Mouse (Mus musculus): ENCODE measurements around the gene Arap1. TPM values are rescaled to one million over a fixed set of nuclear protein-coding genes. Genes with fewer than 3 reads are reported as not detected.

Gene Arap1
- total and polyA plus RNA-seq, 2 experiments from 2014 or later = 9.2 to 44.0 TPM

- H3K9ac ChIP-seq (replicated peaks; ENCODE audit: low read length) = no peak within 1 kb of the TSS
- 60% methylated on average over 3 of the region's 3 CpGs for WGBS
- ATAC-seq (no peak), DNase-seq (ENCODE audit: low spot score) (no peak)
- H3K4me3 ChIP-seq (ENCODE audit: low read length) = no peak within 1 kb of the TSS
- no peak within 1 kb of the TSS for H3K27ac ChIP-seq
- H3K27me3 ChIP-seq (ENCODE audit: insufficient read depth, low read length) = no peaks in the 10 kb centered on the region
- no peak within 1 kb of the TSS for H3K4me2 ChIP-seq (ENCODE audit: low read depth, low read length)
- TF ChIP-seq CTCF (IDR thresholded peaks at IDR 0.05; ENCODE audit: low read depth) = no peak
- H3K4me1 ChIP-seq (ENCODE audit: insufficient read depth, low read length) = peaks cover 7% of the 10 kb centered on the region
- no peaks in the 10 kb centered on the region for H3K9me3 ChIP-seq (ENCODE audit: low read length)
- H3K36me3 ChIP-seq (ENCODE audit: insufficient read depth, low read length) = no peaks in the 10 kb centered on the region
Measured at GRCm38 (mm10) chr7:101317014-101317413, 30.9 kb upstream of the Arap1 start, which contains the start of gene Stard10. Gene Stard10 (plus strand): TSS chr7:101317086.

GRCm38 (mm10) chr7:101318848-101319247 is 29.0 kb upstream of the Arap1 start:
- H3K27ac ChIP-seq = no peak overlapping the region
- no peak for TF ChIP-seq CTCF (IDR thresholded peaks at IDR 0.05; ENCODE audit: low read depth)
- no peaks in the 10 kb centered on the region for H3K27me3 ChIP-seq (ENCODE audit: insufficient read depth, low read length)
- WGBS = 69% methylated on average over 4 of the region's 4 CpGs
- H3K9ac ChIP-seq (replicated peaks; ENCODE audit: low read length) = no peak overlapping the region
- DNase-seq (ENCODE audit: low spot score) (no peak), ATAC-seq (no peak)
- peaks cover 13% of the 10 kb centered on the region for H3K4me1 ChIP-seq (ENCODE audit: insufficient read depth, low read length)
- H3K36me3 ChIP-seq (ENCODE audit: insufficient read depth, low read length) = no peaks in the 10 kb centered on the region
- no peak overlapping the region for H3K4me2 ChIP-seq (ENCODE audit: low read depth, low read length)
- no peaks in the 10 kb centered on the region for H3K9me3 ChIP-seq (ENCODE audit: low read length)
- no peak overlapping the region for H3K4me3 ChIP-seq (ENCODE audit: low read length)

GRCm38 (mm10) chr7:101319796-101320195 is 28.1 kb upstream of the Arap1 start:
- 89% methylated on average over 1 of the region's 1 CpGs for WGBS
- Histone ChIP-seq H3K27me3 (ENCODE audit: insufficient read depth, low read length) (no peaks in the 10 kb centered on the region), H3K27ac (no peak overlapping the region), H3K9me3 (ENCODE audit: low read length) (no peaks in the 10 kb centered on the region), H3K4me2 (ENCODE audit: low read depth, low read length) (no peak overlapping the region), H3K9ac (replicated peaks; ENCODE audit: low read length) (no peak overlapping the region), H3K4me1 (ENCODE audit: insufficient read depth, low read length) (peaks cover 13% of the 10 kb centered on the region), H3K36me3 (ENCODE audit: insufficient read depth, low read length) (no peaks in the 10 kb centered on the region), H3K4me3 (ENCODE audit: low read length) (no peak overlapping the region)
- no peak for ATAC-seq
- TF ChIP-seq CTCF (IDR thresholded peaks at IDR 0.05; ENCODE audit: low read depth) = no peak
- DNase-seq (ENCODE audit: low spot score) = no peak

DNA sequence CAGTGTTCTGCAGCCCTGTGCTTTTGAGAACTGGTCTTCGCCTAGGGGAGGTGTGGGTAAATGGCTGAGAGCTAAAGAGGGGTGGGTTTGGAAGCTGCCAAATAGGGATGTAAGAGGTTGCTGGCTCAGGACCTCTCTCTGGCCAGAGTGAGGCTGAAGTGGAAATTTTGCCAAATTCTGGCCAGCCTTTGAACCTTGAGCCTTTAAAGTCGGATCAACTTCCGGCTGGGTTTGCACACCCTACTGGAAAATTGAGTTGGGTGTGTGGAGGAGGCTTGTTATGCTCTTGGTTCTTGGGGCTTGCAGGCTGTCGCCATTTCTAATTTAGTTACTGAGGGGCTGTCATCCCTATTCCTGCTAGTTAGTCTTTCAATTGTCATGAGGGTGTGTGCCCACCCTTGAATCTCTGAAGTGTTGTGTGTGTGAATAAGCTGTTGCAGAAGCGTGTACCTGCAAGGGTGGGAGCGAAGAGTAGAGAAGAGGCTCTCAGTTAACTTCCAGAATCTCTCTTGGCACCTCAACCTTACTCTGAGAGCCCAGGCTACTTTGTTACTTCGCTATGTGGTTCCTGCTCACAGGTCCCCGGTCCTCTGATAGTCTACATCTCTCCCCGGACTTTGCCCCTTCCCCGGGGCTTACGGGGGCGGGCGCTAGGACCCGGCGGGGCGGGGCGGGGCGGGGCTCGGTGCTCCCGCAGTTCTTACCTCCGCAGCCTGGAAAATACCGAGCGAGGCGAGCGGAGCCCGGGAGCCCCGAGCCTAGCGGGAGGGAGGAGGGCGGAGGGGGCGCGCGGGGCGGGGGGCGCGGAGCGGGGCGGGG is 27.3 kb upstream of the Arap1 start:
- peak overlapping the region; percentile 94 for H3K4me2 ChIP-seq (ENCODE audit: low read depth, low read length)
- ATAC-seq (peak; percentile 65), DNase-seq (ENCODE audit: low spot score) (peak; percentile 68)
- no peak for TF ChIP-seq CTCF (IDR thresholded peaks at IDR 0.05; ENCODE audit: low read depth)
- H3K27ac ChIP-seq = 0 out of 2 replicates have a peak overlapping the region, but pooled peaks have one; percentile 5
- H3K4me1 ChIP-seq (ENCODE audit: insufficient read depth, low read length) = peaks cover 13% of the 10 kb centered on the region
- H3K4me3 ChIP-seq (ENCODE audit: low read length) = peak overlapping the region; percentile 69
- WGBS = 5% methylated on average over 28 of the region's 37 CpGs
- no peaks in the 10 kb centered on the region for H3K36me3 ChIP-seq (ENCODE audit: insufficient read depth, low read length)
- no peaks in the 10 kb centered on the region for H3K9me3 ChIP-seq (ENCODE audit: low read length)
- no peaks in the 10 kb centered on the region for H3K27me3 ChIP-seq (ENCODE audit: insufficient read depth, low read length)
- H3K9ac ChIP-seq (replicated peaks; ENCODE audit: low read length) = peak overlapping the region; percentile 75

GRCm38 (mm10) chr7:101321218-101321827 is 26.5 kb upstream of the Arap1 start:
- Histone ChIP-seq H3K27me3 (ENCODE audit: insufficient read depth, low read length) (no peaks in the 10 kb centered on the region), H3K9me3 (ENCODE audit: low read length) (no peaks in the 10 kb centered on the region), H3K36me3 (ENCODE audit: insufficient read depth, low read length) (no peaks in the 10 kb centered on the region), H3K4me3 (ENCODE audit: low read length) (peak overlapping the region; percentile 69), H3K27ac (0 out of 2 replicates have a peak overlapping the region, but pooled peaks have one; percentile 5), H3K4me2 (ENCODE audit: low read depth, low read length) (peak overlapping the region; percentile 94), H3K9ac (replicated peaks; ENCODE audit: low read length) (peak overlapping the region; percentile 75), H3K4me1 (ENCODE audit: insufficient read depth, low read length) (peaks cover 13% of the 10 kb centered on the region)
- no peak for TF ChIP-seq CTCF (IDR thresholded peaks at IDR 0.05; ENCODE audit: low read depth)
- 2% methylated on average over 41 of the region's 61 CpGs for WGBS
- peak; percentile 31 for DNase-seq (ENCODE audit: low spot score)
- ATAC-seq = peak; percentile 47

GRCm38 (mm10) chr7:101323141-101323594 is 24.7 kb upstream of the Arap1 start:
- TF ChIP-seq CTCF (IDR thresholded peaks at IDR 0.05; ENCODE audit: low read depth) = peak; percentile 21; the same call in 1 of the 2 replicates
- ATAC-seq = 0 out of 2 replicates have a peak, but pooled peaks have one; percentile 6

More at GRCm38 (mm10) chr7:101323141-101323594, 24.7 kb upstream of the Arap1 start:
- DNase-seq (ENCODE audit: low spot score) = peak; percentile 4
- Histone ChIP-seq H3K9ac (replicated peaks; ENCODE audit: low read length) (no peak overlapping the region), H3K27ac (no peak overlapping the region), H3K27me3 (ENCODE audit: insufficient read depth, low read length) (no peaks in the 10 kb centered on the region), H3K9me3 (ENCODE audit: low read length) (no peaks in the 10 kb centered on the region), H3K4me1 (ENCODE audit: insufficient read depth, low read length) (peaks cover 15% of the 10 kb centered on the region), H3K4me2 (ENCODE audit: low read depth, low read length) (peak overlapping the region; percentile 94; the same call in 1 of the 2 replicates), H3K4me3 (ENCODE audit: low read length) (no peak overlapping the region), H3K36me3 (ENCODE audit: insufficient read depth, low read length) (no peaks in the 10 kb centered on the region)
- 67% methylated on average over 4 of the region's 4 CpGs for WGBS

All from hindbrain, postnatal 0 days (tissue).